Mouse (Mus musculus): ENCODE data around the gene Zdhhc20. TPM values are rescaled to one million over a fixed set of nuclear protein-coding genes. Genes with fewer than 3 reads are reported as not detected.

Zdhhc20 gene
- total RNA-seq, 2 experiments from 2014 or later: 8.3 to 10.0 TPM

Small RNAs within 50 kb of the gene (microRNA-seq; reads per million reads assigned to microRNA genes)
- 0 to 0.67 reads per million in 2 experiments for gene Mir3077 (ENCODE audit: borderline number of aligned reads in 2 of 2)

Other genes starting within 250 kb of the Zdhhc20 start
- 10 to 100 TPM; 10.5 to 12.7 TPM for gene Xpo4, start 224.8 kb downstream of the Zdhhc20 start, total RNA-seq (2021)
- 1 to 10 TPM in 1 of 2 experiments, not detected in 1; 2.4 TPM for gene Gm49361, start 144.2 kb downstream of the Zdhhc20 start, total RNA-seq (2021)
- gene Lats2, start 131.9 kb downstream of the Zdhhc20 start, total RNA-seq (2021): 10 to 100 TPM; 33.3 to 38.5 TPM
- 10 to 100 TPM; 81.8 to 89.4 TPM for gene Sap18, start 92.1 kb downstream of the Zdhhc20 start, total RNA-seq (2021)
- under 1 TPM; 0.22 to 0.47 TPM for gene Ska3, start 64.1 kb downstream of the Zdhhc20 start, total RNA-seq (2021)
- 10 to 100 TPM; 71.7 to 73.0 TPM for gene Mrpl57, start 64.0 kb downstream of the Zdhhc20 start, total RNA-seq (2021)
- 10 to 100 TPM; 74.9 to 81.6 TPM for gene Micu2, start 109.0 kb upstream of the Zdhhc20 start, total RNA-seq (2021)
- 10 to 100 TPM in 1 of 2 experiments, 1 to 10 TPM in 1; 8.4 to 12.1 TPM for gene Fgf9, start 180.3 kb upstream of the Zdhhc20 start, total RNA-seq (2021)